Mouse (Mus musculus) telencephalon, adult 2 months (tissue): ENCODE data around the gene Sh2d1a.
A peak's percentile ranks its signal among the peaks of the same experiment; 100 is the strongest.

Source experiments
- DNase-seq: peaks from one replicate; pipeline ENCODE4 v3.0.0-alpha.2; 2011; ENCODE audit warnings: low read depth, low spot score

Gene Sh2d1a

GRCm38 (mm10) chrX:42502291-42503043, at the start of gene Sh2d1a:
Gene Sh2d1a (plus strand): TSS chrX:42502453.
- DNase-seq, result no peak

DNA sequence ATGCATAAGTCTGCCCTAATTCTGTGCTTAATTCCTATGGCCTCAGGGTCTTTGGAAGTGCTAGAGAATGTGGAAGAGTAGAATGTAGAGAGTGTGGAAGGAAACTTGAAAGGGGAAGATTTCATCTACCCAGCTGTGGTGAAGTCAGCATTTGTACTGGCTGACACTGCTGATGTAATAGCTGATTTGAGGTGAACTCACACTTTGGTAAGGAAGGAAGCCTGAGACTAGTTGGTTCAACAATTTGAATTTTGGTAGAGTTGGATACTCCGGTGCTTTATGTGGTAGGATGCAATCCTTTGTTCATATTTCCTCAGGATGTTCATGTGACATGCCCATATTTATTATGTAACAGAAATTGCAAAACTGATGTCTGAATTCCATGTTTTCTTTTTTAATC, 49.3 kb upstream of the Sh2d1a start:
- DNase-seq, result no peak

DNA sequence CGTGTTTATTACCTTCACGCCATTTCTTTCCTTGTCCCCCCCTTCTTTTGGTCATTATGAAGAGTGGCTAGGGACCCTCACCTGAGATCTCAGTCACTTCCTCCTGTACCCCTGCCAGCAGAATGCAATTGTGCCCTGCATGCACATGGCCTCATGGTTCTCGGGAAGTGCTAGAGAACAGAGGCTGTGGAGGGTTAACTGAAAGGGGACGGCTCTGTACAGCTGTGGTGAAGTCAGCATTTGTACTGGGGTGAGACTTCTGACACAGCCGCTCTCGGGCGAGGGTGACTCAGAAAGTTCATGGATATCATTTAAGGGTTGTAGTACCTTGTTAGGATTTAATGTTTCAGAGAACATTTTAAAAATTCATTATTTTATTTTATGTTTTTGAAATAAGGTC, 47.7 kb upstream of the Sh2d1a start:
- DNase-seq, result no peak

- DNase-seq, result no peak
Measured at GRCm38 (mm10) chrX:42489446-42489845, 12.8 kb upstream of the Sh2d1a start, which contains the start of gene Tex13c2. Gene Tex13c2 (plus strand): TSS chrX:42489691.

DNA sequence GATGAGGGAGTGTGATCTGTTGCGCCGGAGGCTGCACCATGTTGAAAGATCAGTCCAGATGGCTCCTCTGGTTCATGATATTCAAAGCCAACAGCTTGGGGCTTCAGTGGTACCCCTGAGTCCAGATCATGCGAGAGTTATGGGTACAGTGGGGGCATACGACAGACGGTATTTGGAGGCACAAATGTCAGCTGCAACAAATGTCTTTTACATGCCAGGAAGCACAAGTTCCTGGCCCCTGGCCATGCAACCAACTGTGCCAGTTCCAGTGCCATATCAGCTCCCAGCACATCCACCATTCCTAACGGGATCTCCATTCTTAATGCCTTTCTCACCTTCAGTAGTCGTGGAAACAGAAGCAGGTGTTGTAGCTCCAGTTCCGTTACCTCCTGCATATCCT, 11.9 kb upstream of the Sh2d1a start:
- no peak for DNase-seq

- no peak for DNase-seq
Measured at GRCm38 (mm10) chrX:42500538-42500937, 1.7 kb upstream of the Sh2d1a start.

DNA sequence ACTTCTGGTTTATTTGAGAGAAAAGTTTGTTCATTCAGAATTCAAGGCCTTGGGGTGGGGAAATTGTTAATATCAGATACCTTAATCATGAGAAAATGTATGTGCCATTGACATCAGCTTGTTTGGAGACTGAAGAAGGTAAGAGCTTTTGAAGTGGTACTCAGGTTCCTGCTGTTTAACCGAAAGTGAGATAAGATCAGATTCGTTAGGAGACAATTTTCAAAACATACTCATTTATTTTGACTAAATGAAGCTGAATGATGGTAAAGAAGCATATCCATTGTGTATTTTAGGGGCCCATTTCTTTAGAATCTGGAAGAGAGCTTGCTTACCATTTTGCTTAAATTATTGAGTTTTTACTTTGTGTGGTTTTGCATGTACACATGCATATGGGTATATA, 8.9 kb downstream of the Sh2d1a start:
- no peak for DNase-seq

- DNase-seq, result no peak
Measured at GRCm38 (mm10) chrX:42512567-42512966, 10.3 kb downstream of the Sh2d1a start.

DNA sequence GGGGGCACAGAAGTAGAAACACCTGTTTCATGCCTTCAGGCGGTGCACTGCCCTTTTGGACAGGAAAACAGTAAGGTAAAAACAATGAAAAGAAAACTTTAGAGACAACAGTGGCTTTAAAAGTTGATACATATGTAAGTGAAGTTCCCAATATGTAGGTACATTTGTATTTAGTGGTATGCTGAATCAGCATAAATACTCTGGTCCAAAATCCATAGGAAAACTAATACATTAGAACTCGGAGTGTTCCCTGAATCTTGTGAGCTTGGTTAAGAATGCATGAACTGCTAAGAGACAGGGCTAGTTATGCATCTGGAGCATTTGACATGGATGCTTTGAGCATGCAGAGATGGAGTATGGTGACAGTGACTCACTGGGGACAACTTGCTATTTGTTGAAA, 20.6 kb downstream of the Sh2d1a start:
- DNase-seq, result no peak

DNA sequence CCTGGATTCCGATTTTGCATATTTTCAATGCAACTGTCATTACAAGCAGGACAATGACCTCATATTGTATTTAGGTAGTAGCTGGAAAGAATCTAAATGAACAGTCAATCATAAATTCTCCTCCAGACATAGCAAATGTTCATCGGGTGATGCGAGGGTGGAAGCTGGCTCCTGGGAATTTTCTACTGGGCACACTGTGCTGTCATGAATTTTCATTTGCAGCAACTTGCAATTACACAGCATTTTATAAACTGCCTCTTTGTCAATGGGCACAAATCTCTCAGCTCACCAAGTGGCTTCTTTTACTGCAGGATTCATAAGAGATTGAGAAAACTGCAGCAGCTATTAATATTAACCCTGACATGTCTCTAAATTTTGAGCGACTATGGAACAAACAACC, 28.4 kb downstream of the Sh2d1a start:
- peak; percentile 9 for DNase-seq

- DNase-seq, result peak; percentile 16
Measured at GRCm38 (mm10) chrX:42540030-42540755, 37.9 kb downstream of the Sh2d1a start.

GRCm38 (mm10) chrX:42540756-42541053, 38.5 kb downstream of the Sh2d1a start:
- peak; percentile 57 for DNase-seq

GRCm38 (mm10) chrX:42545076-42545475, 42.8 kb downstream of the Sh2d1a start:
- no peak for DNase-seq

- no peak for DNase-seq
Measured at GRCm38 (mm10) chrX:42548513-42548912, 46.3 kb downstream of the Sh2d1a start.

GRCm38 (mm10) chrX:42557284-42557683, 55.0 kb downstream of the Sh2d1a start:
- peak; percentile 43 for DNase-seq

DNA sequence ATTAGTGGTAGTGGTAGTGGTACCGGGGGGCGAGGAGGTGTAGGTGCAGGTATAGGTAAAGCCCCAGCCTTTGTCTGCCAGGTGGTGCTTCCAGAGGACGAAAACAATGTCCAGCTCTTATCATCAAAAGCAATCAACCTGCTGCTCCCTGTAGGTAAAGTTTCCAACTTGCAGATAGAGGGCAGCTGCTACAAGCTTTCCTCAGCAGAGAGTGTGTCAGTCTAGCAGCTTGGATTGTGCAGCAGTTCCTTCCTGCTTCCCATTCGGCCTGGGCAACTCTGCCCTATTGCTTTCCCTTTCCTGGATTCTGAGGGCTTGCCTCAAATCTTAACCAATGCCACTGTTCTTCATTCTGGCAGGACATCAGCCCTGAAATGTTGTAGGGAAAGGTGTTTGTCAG, 56.4 kb downstream of the Sh2d1a start:
- DNase-seq, result no peak
